Mouse (Mus musculus): ENCODE measurements around the gene Zfyve19. TPM values are rescaled to one million over a fixed set of nuclear protein-coding genes. Genes with fewer than 3 reads are reported as not detected.
A peak's percentile ranks its signal among the peaks of the same experiment; 100 is the strongest.

Gene Zfyve19
- total RNA-seq (2021) = 10 to 100 TPM; 21.6 TPM

DNA sequence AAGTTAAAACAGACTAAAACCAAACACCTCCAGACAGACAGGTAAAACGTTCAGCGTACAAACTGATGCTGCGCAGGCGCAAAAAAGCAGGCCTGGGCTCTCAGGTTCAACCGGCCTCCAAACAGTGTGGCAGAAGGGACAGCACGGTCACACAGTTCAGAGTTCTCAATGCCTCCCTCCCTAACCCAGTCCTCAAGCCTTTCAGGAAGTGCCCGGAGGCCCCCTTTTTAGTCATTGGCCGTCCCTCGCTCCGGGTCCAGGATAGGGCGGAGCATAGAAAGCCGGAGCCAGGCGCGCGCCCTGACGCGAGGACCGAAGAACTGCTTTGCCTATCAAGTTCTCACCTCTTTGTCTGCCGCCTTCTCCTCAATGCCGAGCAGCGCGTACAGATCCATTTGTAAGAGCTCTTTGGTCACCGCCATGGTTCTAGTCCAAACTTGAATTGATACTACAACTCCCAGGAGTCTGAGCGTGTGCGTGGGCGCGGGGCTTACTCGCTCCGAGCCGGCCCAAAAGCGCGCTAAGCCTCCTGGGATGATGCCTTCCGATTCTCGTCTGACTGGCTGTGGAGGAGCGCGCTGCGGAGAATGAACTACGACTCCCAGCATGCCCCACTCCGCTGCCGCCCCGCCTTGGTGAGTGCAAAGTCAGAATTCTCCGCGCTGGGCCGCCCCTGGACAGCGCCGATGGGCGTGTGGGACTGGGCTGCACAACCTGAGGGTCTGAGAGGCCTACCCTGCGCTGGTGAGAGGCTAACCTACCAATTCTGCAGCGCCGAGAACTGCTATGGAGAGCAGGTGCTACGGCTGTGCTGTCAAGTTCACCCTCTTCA, at the start of gene Zfyve19, which contains the start of gene Dnajc17:
TSS of gene Zfyve19 (plus strand) at position 274 of the 832 bp plus-strand sequence.
TSS of gene Dnajc17 (minus strand) at position 452 of the 832 bp plus-strand sequence.
- DNase-seq = peak; percentile 97 to 98
- intact Hi-C loops (cut with DNase I) = loop anchor here (2.0 kb wide), 1 partner anchor 42 kb away; no protein-coding TSS in a partner anchor

DNA sequence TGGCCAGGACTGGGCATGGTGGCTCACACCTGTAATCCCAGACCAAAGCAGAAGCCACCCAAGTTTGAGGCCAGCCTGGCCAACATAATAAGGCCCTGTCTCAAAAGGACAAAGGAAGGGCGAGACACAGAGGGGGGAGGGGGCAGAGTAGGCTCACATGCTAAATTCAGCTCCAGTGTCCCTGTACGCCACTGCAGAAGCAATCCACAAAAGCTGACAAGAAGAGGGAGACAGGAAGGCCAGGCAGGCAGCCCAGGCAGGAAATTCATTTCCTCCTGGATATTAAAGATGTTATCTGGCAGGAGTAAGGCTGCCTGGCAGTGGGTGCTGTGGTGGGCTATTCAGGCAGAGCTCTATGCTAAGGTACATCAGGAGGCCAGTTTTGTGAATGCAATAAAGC, 47.2 kb upstream of the Zfyve19 start:
- peak; percentile 51 to 52 for DNase-seq
- intact Hi-C loops (cut with DNase I) = no loop called here

DNA sequence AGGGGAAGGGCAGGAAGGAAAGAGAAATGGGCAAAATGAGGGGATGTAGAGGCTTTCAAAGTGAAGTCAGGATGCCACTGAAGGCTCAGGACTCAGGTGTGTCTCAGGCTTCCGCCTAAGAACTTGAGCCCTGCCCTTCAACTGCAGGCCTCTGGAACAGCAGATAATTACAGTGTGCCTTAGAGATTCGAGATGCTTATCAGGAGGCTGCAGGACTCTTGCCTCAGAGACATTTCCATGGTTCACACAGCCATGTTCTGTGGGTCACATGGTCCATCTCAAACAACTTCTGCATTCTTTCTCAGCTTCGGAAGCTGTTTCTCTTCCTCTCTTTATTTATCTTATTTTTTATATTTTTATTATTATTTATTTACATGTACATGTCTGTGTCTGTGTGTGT, 45.3 kb upstream of the Zfyve19 start:
- no peak for DNase-seq
- intact Hi-C loops (cut with DNase I) = no loop called here

- intact Hi-C loops (cut with DNase I) = no loop called here
- DNase-seq = no peak
Observed at GRCm38 (mm10) chr2:119163999-119164398, 44.4 kb upstream of the Zfyve19 start.

- no peak for DNase-seq
- intact Hi-C loops (cut with DNase I) = no loop called here
Observed at GRCm38 (mm10) chr2:119165401-119165800, 43.0 kb upstream of the Zfyve19 start.

GRCm38 (mm10) chr2:119166901-119167865, 41.2 kb upstream of the Zfyve19 start, which contains the start of gene Gchfr:
Gene Gchfr, plus strand, starts transcription at chr2:119167773.
- peak; percentile 73 to 78 for DNase-seq
- intact Hi-C loops (cut with DNase I) = no loop called here

DNA sequence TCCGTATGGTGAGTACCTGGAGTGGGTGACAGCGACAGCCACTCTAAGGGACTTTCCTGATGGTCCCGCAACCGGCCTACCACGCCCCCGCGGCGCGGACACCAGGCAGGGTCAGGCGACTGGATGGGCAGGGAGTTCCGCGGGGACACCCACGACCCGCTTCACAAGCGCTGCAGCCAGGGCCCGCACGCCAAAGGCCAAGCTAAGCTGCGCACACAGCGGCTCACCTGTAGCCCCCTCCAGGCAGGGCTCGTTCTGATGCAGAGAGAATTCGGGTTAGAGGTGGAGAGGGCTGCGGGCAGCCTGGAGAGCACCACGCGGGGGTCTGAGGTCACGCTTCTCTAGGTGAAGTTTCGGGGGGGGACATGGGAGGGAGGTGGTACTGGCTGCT, 40.6 kb upstream of the Zfyve19 start:
- no peak for DNase-seq
- intact Hi-C loops (cut with DNase I) = no loop called here

DNA sequence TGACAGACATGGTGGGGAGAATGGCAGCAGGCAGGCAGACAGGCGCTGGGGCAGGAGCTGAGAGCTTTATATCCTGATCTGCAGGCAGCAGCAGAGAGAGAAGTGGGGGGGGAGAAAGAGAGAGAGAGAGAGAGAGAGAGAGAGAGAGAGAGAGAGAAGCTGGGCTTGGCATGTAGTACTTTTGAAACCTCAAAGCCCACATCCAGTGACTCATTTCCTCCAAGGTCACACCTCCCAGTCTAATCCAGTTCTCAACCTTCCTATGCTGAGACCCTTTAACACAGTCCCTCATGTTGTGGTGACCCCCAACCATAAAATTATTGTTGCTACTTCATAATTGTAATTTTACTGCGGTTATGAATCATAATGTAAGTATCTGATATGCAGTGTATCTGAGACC, 38.1 kb upstream of the Zfyve19 start:
- intact Hi-C loops (cut with DNase I) = no loop called here
- no peak for DNase-seq

GRCm38 (mm10) chr2:119171574-119171973, 36.8 kb upstream of the Zfyve19 start:
- DNase-seq = peak; percentile 44 to 59

GRCm38 (mm10) chr2:119172446-119172845, 36.0 kb upstream of the Zfyve19 start:
- DNase-seq = no peak
- intact Hi-C loops (cut with DNase I) = no loop called here

More at GRCm38 (mm10) chr2:119171574-119171973, 36.8 kb upstream of the Zfyve19 start:
- intact Hi-C loops (cut with DNase I) = no loop called here

DNA sequence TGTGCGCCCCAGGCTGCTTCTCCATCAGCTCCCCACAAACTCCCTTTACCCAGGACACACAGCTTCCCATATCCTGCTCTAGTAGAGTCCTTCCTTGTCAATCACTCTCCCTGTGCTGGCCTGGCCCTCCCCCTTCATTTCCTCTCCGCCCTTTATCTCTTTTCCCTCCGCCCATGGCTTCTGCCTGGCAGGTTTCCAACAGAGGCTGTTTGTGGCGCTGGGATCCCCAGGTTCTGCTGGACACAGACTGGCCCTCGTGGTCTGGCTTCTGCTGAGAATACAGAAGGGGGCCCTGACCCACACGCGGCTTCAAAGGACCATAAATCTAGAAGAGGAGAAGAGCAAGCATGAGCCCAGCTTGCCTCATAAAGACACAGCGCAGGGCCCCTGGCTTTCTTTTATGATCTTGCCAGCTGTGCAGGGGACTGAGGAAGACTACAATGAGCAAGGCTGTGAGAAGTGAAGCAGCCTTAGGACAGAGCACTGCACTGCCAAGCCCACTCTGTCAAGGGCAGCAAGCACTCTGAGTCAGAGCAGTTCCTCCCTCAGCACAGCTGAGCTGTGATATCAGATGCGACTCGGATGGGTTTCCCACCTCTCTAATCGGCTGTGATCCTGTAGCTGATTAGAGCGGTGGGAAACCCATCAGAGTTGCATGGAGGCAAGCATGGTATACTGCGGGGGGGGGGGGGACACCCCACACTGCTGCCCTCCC, 35.4 kb upstream of the Zfyve19 start:
- intact Hi-C loops (cut with DNase I) = no loop called here
- peak; percentile 87 to 90 for DNase-seq

DNA sequence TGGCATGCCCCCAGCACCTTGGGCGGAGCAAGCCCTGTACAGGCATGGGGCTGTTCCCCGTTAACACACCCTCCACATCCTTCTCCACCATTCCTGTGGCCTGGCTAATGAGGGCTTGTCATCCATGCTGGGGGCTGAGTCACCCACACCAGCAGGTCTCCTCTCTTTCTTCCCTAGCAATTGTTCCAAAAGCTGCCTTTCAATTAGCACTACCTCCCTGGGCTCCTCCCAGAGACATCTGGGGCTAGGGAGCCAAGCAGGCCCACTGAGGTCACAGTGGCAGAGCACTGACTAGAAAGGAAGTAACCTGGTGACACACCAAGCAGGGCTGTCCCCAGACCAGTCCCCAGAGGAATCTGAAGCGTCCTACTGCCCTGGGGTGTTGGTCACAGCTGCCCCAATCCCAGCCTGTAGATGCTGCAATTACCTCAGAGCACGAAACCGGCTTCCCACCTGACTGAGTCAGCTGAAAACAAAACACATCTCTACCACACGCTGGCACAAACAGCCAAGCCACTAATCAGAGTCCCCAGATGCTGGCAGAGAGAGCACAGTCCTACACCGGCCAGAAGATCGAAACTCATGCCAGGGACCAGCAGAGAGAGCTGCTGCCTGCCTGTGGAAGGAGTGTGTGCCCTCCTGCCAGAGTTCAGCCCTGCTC, 34.3 kb upstream of the Zfyve19 start, which contains the start of gene Gm14137:
TSS of gene Gm14137 (plus strand) at position 519 of the 661 bp plus-strand sequence.
- intact Hi-C loops (cut with DNase I) = no loop called here
- peak; percentile 38 to 52 for DNase-seq

GRCm38 (mm10) chr2:119174866-119175265, 33.6 kb upstream of the Zfyve19 start:
- DNase-seq = no peak
- intact Hi-C loops (cut with DNase I) = no loop called here

DNA sequence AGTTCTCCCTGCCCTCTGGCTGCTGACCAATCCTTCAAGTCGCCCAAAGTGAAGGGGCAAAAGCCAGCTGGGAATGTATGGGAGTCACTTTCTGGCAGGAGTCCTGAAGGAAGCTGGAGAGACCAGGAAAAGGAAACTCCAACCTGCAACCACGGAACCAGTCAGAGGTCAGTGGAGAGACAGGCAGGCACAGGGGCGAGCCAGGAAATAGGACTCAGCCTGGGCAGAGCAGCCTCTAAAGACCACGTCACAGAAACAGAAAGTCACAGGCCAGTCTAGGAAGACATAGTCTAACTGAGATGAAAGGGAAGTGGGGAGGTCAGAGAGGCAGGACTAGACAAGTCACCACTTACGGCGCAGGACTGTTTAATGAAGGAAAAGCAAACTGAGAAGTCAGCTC, 32.8 kb upstream of the Zfyve19 start:
- intact Hi-C loops (cut with DNase I) = no loop called here
- DNase-seq = no peak

DNA sequence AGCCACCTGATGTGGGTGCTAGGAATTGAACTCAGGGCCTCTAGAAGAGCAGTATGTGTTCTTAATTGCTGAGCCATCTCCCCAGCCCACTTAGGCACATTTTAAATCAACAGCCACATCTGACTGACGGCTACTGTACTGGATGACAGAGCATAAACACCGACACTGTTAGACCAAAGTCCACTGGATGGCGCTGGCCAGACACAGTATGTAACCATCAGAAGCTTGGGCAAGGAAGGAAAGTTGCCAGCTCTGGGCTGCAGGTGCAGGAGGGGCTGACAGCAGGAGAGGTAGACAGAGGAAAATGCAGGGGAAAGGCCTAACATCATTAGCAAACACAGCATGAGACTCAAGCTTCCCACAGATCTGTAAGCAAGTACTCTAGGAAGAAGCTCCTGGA, 31.7 kb upstream of the Zfyve19 start:
- intact Hi-C loops (cut with DNase I) = no loop called here
- no peak for DNase-seq

DNA sequence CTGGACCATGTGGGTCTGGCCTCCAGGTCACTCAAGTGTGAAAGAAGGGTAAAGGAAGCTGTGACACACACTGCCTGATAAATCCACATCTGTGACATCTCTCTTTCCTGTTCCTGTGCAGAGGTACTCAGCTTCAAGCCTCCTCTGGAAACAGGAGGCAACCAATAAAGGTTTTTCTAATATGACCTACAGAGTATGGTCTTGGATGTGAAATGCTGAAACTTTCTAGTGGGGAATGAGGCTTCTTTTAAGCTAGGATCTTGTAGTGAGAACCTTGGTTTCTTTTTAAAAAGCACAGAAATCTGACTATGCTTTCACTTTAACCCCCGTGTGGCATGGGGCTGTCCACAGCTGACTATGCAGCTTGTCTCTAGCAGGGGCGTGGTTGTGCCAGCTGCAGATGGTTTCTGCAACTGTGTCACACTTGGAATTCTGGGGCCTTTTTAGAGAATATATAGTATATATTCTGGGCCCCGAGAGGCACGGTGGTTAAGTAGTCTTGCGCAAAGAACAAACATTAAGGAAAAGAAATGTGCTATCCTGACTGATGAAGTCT, 31.0 kb upstream of the Zfyve19 start:
- DNase-seq = no peak
- intact Hi-C loops (cut with DNase I) = no loop called here

DNA sequence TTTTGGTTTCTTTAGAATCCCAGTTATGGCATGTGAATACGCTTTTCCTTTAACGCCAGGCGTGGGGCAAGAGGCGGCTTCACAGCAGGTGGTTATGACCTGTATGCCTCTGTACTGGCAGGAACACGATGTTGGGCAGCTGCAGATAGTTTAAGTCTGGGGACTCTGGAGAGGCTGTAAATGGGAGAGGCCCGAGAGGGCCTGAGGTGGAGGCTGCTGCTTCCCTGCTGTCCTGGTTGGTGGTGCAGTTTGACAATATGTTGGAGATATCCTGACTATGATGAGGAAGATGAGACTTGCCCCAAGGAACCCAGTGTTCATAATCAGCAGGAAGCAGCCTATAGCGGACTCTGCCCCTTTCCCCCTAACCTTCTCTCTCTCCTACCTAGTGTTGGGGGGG, 25.5 kb upstream of the Zfyve19 start:
- intact Hi-C loops (cut with DNase I) = no loop called here
- DNase-seq = no peak

- peak; percentile 88 to 94 for DNase-seq
- intact Hi-C loops (cut with DNase I) = loop anchor here (2.0 to 5.0 kb wide), 3 partner anchors 32 to 87 kb away; partner anchors contain the start of gene Rmdn3
Observed at GRCm38 (mm10) chr2:119189029-119189710, 19.2 kb upstream of the Zfyve19 start.

GRCm38 (mm10) chr2:119190969-119191368, 17.4 kb upstream of the Zfyve19 start:
- DNase-seq = no peak
- intact Hi-C loops (cut with DNase I) = loop anchor here (1.0 kb wide), 1 partner anchor 152 kb away; no protein-coding TSS in a partner anchor
